Mouse (Mus musculus) gastrocnemius, adult 2 months (tissue): ENCODE data around the gene Mboat7. TPM values are rescaled to one million over a fixed set of nuclear protein-coding genes. Genes with fewer than 3 reads are reported as not detected.
A peak's percentile ranks its signal among the peaks of the same experiment; 100 is the strongest.

Experiments
- DNase-seq: peaks from one replicate; pipeline ENCODE4 v3.0.0; 2022
- H3K27ac ChIP-seq: fragments of 200-600 bp; 2 replicates; pipeline ENCODE4 v1.8.1; 2022; ENCODE audit warnings: mild to moderate bottlenecking
- H3K4me3 ChIP-seq: fragments of 200-600 bp; 2 replicates; pipeline ENCODE4 v1.8.1; 2022; ENCODE audit warnings: mild to moderate bottlenecking, moderate library complexity
- CTCF ChIP-seq: fragments of 200-600 bp; IDR thresholded peaks from 2 replicates; pipeline ENCODE4 v1.8.1; 2022; ENCODE audit warnings: antibody characterized with exemption, mild to moderate bottlenecking, moderate library complexity
- intact Hi-C: fragments of 180-260 bp; cut with DNase I; formaldehyde crosslinking; loops from one replicate; pipeline ENCODE4 v1.15.1; 2025
- total RNA-seq, 2 experiments: library from RNA; stranded (reverse); gene quantifications; 2 replicates each; pipeline ENCODE4 v1.2.3; 2021

Gene Mboat7
- total RNA-seq, 2 experiments from 2014 or later = 8.9 to 10.1 TPM

- TF ChIP-seq CTCF = no peak
- Histone ChIP-seq H3K4me3 (no peak overlapping the region), H3K27ac (no peak overlapping the region)
- no peak for DNase-seq
- intact Hi-C loops = no loop called here
Measured at GRCm38 (mm10) chr7:3685400-3686187, 7.7 kb downstream of the Mboat7 start.

- DNase-seq = no peak
- intact Hi-C loops = no loop called here
- H3K27ac ChIP-seq = no peak overlapping the region
- no peak overlapping the region for H3K4me3 ChIP-seq
- no peak for TF ChIP-seq CTCF
Measured at GRCm38 (mm10) chr7:3684698-3685097, 8.6 kb downstream of the Mboat7 start.

- Histone ChIP-seq H3K4me3 (no peak overlapping the region), H3K27ac (no peak overlapping the region)
- DNase-seq = no peak
- intact Hi-C loops = no loop called here
- no peak for TF ChIP-seq CTCF
Measured at GRCm38 (mm10) chr7:3683908-3684550, 9.3 kb downstream of the Mboat7 start.

GRCm38 (mm10) chr7:3677342-3677741 lies 16.0 kb downstream of the Mboat7 start, which contains the start of gene Tmc4:
TSS of gene Tmc4 (minus strand) at chr7:3677553.
- Histone ChIP-seq H3K4me3 (no peak within 1 kb of the TSS), H3K27ac (no peak within 1 kb of the TSS)
- no peak for TF ChIP-seq CTCF
- no peak for DNase-seq
- intact Hi-C loops = no loop called here

- intact Hi-C loops = no loop called here
- no peak overlapping the region for H3K4me3 ChIP-seq
- no peak for DNase-seq
- no peak for TF ChIP-seq CTCF
- H3K27ac ChIP-seq = no peak overlapping the region
Measured at GRCm38 (mm10) chr7:3676371-3676770, 17.0 kb downstream of the Mboat7 start.

- no peak overlapping the region for H3K27ac ChIP-seq
- intact Hi-C loops = no loop called here
- DNase-seq = no peak
- no peak overlapping the region for H3K4me3 ChIP-seq
- no peak for TF ChIP-seq CTCF
Measured at GRCm38 (mm10) chr7:3675228-3675548, 18.1 kb downstream of the Mboat7 start.

- DNase-seq = peak; percentile 86
Measured at GRCm38 (mm10) chr7:3674507-3675227, 18.7 kb downstream of the Mboat7 start.

GRCm38 (mm10) chr7:3666921-3667391 lies 26.4 kb downstream of the Mboat7 start:
- Histone ChIP-seq H3K27ac (peak overlapping the region; percentile 31; the same call in 1 of the 2 replicates), H3K4me3 (peak overlapping the region; percentile 39)
- DNase-seq = no peak
- TF ChIP-seq CTCF = peak; percentile 11; the same call in 1 of the 2 replicates
- intact Hi-C loops = no loop called here

More at GRCm38 (mm10) chr7:3674507-3675227, 18.7 kb downstream of the Mboat7 start:
- TF ChIP-seq CTCF = peak; percentile 100; the same call in 1 of the 2 replicates
- Histone ChIP-seq H3K27ac (no peak overlapping the region), H3K4me3 (no peak overlapping the region)
- intact Hi-C loops = no loop called here

- peak; percentile 98 for DNase-seq
- intact Hi-C loops = loop anchor here (1.0 to 2.0 kb wide), 2 partner anchors 20 to 27 kb away; partner anchors contain the start of genes Cnot3, Mboat7 and Tsen34
- Histone ChIP-seq H3K4me3 (peak within 1 kb of the TSS; percentile 78), H3K27ac (peak within 1 kb of the TSS; percentile 92)
- TF ChIP-seq CTCF = no peak
Measured at GRCm38 (mm10) chr7:3665215-3666114, 27.9 kb downstream of the Mboat7 start, which contains the start of gene Leng1. TSS of gene Leng1 (minus strand) at chr7:3665840.

- DNase-seq = no peak
- Histone ChIP-seq H3K27ac (peak overlapping the region; percentile 92), H3K4me3 (peak overlapping the region; percentile 78)
- intact Hi-C loops = loop anchor here (1.0 to 2.0 kb wide), 2 partner anchors 19 to 28 kb away; partner anchors contain the start of genes Cnot3, Mboat7 and Tsen34
- no peak for TF ChIP-seq CTCF
Measured at GRCm38 (mm10) chr7:3664524-3665214, 28.7 kb downstream of the Mboat7 start.

GRCm38 (mm10) chr7:3658578-3658977 lies 34.7 kb downstream of the Mboat7 start:
- Histone ChIP-seq H3K4me3 (no peak overlapping the region), H3K27ac (no peak overlapping the region)
- no peak for TF ChIP-seq CTCF
- intact Hi-C loops = no loop called here
- no peak for DNase-seq
